12 mouse cellular contexts compared by ENCODE assay signal in the genomic region with DNA sequence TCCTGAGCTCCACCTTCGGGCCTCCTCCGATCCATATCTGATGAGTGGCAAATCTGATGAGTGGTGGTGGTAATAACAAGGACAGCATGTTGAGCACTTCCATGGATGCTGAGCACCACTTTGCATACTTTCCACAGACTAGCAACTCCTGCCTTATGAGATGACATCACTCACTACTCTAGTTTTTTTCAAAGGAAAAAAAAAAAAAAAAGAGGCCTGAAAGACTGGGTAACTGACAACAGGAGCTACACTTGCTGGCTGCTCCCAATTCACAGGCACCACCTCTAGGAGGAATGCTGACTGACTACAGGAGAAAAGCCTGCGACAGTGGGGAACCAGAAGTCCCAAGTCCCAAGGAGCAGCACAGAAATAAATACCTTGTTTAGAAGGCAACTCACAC. TPM values are rescaled to one million over a fixed set of nuclear protein-coding genes. Genes with fewer than 3 reads are reported as not detected.
A peak's percentile ranks its signal among the peaks of the same experiment; 100 is the strongest.
DNase-seq lines count a peak whose midpoint lies in the region; ATAC-seq lines count a peak whose summit lies in the region.
"Had no signal": no experiment of that assay in that cellular context is flagged by ENCODE, and none has a peak within 500 bp of the region (broad histone marks: within the 10 kb centered on the region; RNA-seq: fewer than 3 reads in every experiment).

No protein-coding gene starts in this region.

- H3K4me1 ChIP-seq in heart, embryonic 14.5 days (ENCODE audit: control insufficient read depth in 2 of 2, insufficient read depth in 2 of 2, low read length in 2 of 2), result peaks cover 22 to 53% of the 10 kb centered on the region in 2 experiments
- peaks cover 35% of the 10 kb centered on the region for H3K4me1 ChIP-seq in midbrain, embryonic 10.5 days
- H3K4me1 ChIP-seq in midbrain, embryonic 13.5 days (replicated peaks), result peaks cover 18% of the 10 kb centered on the region
- peaks cover 27% of the 10 kb centered on the region for H3K4me1 ChIP-seq in liver, embryonic 13.5 days (replicated peaks)
- H3K4me1 ChIP-seq in stomach, embryonic 16.5 days (ENCODE audit: control insufficient read depth, insufficient read depth, low read length), result peaks cover 34% of the 10 kb centered on the region

- peak overlapping the region; percentile 36 for H3K4me2 ChIP-seq in heart, embryonic 14.5 days (ENCODE audit: low read length)
- H3K4me2 ChIP-seq in midbrain, embryonic 13.5 days (replicated peaks), result no peak overlapping the region
- peak overlapping the region; percentile 24 for H3K4me2 ChIP-seq in liver, embryonic 13.5 days
- peak overlapping the region; percentile 23; the same call in 1 of the 2 replicates for H3K4me2 ChIP-seq in stomach, embryonic 16.5 days (ENCODE audit: low read depth, low read length)

- intact Hi-C loops in heart, postnatal 10 days (cut with DNase I), result no loop called here

- DNase-seq in heart, postnatal 10 days, result no peak
- no peak for DNase-seq in midbrain, embryonic 10.5 days (ENCODE audit: low spot score)
- DNase-seq in liver, embryonic 13.5 days, result no peak
- no peak for DNase-seq in right cerebral cortex, postnatal 10 days (ENCODE audit: low spot score in 2 of 2)
- DNase-seq in right cerebral cortex, postnatal 36 days (ENCODE audit: low spot score in 2 of 2), result no peak
- DNase-seq: cerebellum, adult 8-10 months; kidney, postnatal 25 days; thymus, postnatal 36 days had no signal

- no peaks in the 10 kb centered on the region for H3K27me3 ChIP-seq in heart, embryonic 14.5 days (ENCODE audit: control insufficient read depth, insufficient read depth, low read length)
- H3K27me3 ChIP-seq in midbrain, embryonic 10.5 days (ENCODE audit: low read depth, poor library complexity, severe bottlenecking), result no peaks in the 10 kb centered on the region
- H3K27me3 ChIP-seq in midbrain, embryonic 13.5 days, result no peaks in the 10 kb centered on the region
- H3K27me3 ChIP-seq in liver, embryonic 13.5 days, result no peaks in the 10 kb centered on the region
- H3K27me3 ChIP-seq in stomach, embryonic 16.5 days (ENCODE audit: control insufficient read depth, insufficient read depth, low read length), result no peaks in the 10 kb centered on the region

- H3K4me3 ChIP-seq in heart, embryonic 14.5 days (ENCODE audit: control insufficient read depth in 1 of 2, insufficient read depth in 1 of 2, low read depth in 1 of 2, low read length in 2 of 2), result no peak overlapping the region
- H3K4me3 ChIP-seq in midbrain, embryonic 10.5 days, result no peak overlapping the region
- no peak overlapping the region for H3K4me3 ChIP-seq in midbrain, embryonic 13.5 days (replicated peaks)
- H3K4me3 ChIP-seq in liver, embryonic 13.5 days (replicated peaks), result no peak overlapping the region
- no peak overlapping the region for H3K4me3 ChIP-seq in stomach, embryonic 16.5 days (replicated peaks; ENCODE audit: low read length)

- no peaks in the 10 kb centered on the region for H3K9me3 ChIP-seq in heart, embryonic 14.5 days (ENCODE audit: control insufficient read depth, low read length)
- no peaks in the 10 kb centered on the region for H3K9me3 ChIP-seq in midbrain, embryonic 10.5 days (replicated peaks)
- H3K9me3 ChIP-seq in midbrain, embryonic 13.5 days, result no peaks in the 10 kb centered on the region
- no peaks in the 10 kb centered on the region for H3K9me3 ChIP-seq in liver, embryonic 13.5 days (replicated peaks)
- no peaks in the 10 kb centered on the region for H3K9me3 ChIP-seq in stomach, embryonic 16.5 days (replicated peaks; ENCODE audit: control insufficient read depth, low read length)

- no peak for ATAC-seq in heart, embryonic 14.5 days (ENCODE audit: insufficient number of reproducible peaks, insufficient read depth, low FRiP score, low read depth)
- no peak for ATAC-seq in midbrain, embryonic 13.5 days
- no peak for ATAC-seq in liver, embryonic 13.5 days (ENCODE audit: low read depth)
- ATAC-seq in stomach, embryonic 16.5 days (ENCODE audit: insufficient read depth, low FRiP score), result no peak
- ATAC-seq: midbrain, embryonic 16.5 days had no signal

- H3K9ac ChIP-seq in heart, embryonic 14.5 days (ENCODE audit: low read length), result no peak overlapping the region
- H3K9ac ChIP-seq in midbrain, embryonic 13.5 days (replicated peaks), result no peak overlapping the region
- no peak overlapping the region for H3K9ac ChIP-seq in liver, embryonic 13.5 days
- H3K9ac ChIP-seq in stomach, embryonic 16.5 days (ENCODE audit: low read length), result no peak overlapping the region

- H3K27ac ChIP-seq in heart, embryonic 14.5 days (replicated peaks in 1 of 2; ENCODE audit: control insufficient read depth in 1 of 2, insufficient read depth in 1 of 2, low read depth in 2 of 2, low read length in 2 of 2), result peak overlapping the region; percentile 69 to 74
- 0 out of 2 replicates have a peak overlapping the region, but pooled peaks have one; percentile 28 for H3K27ac ChIP-seq in midbrain, embryonic 10.5 days (replicated peaks)
- H3K27ac ChIP-seq in midbrain, embryonic 13.5 days, result no peak overlapping the region
- no peak overlapping the region for H3K27ac ChIP-seq in liver, embryonic 13.5 days
- peak overlapping the region; percentile 72 for H3K27ac ChIP-seq in stomach, embryonic 16.5 days (ENCODE audit: low read length)

- WGBS in heart, embryonic 14.5 days, result 21% methylated on average over 3 of the region's 3 CpGs
- WGBS in midbrain, embryonic 10.5 days, result 77% methylated on average over 3 of the region's 3 CpGs
- 58% methylated on average over 3 of the region's 3 CpGs for WGBS in midbrain, embryonic 13.5 days
- 58% methylated on average over 3 of the region's 3 CpGs for WGBS in liver, embryonic 13.5 days (ENCODE audit: insufficient replicate concordance)
- WGBS in stomach, embryonic 16.5 days, result 28% methylated on average over 3 of the region's 3 CpGs

- no peaks in the 10 kb centered on the region for H3K36me3 ChIP-seq in heart, embryonic 14.5 days (ENCODE audit: control insufficient read depth, insufficient read depth, low read length)
- H3K36me3 ChIP-seq in midbrain, embryonic 10.5 days, result no peaks in the 10 kb centered on the region
- no peaks in the 10 kb centered on the region for H3K36me3 ChIP-seq in midbrain, embryonic 13.5 days
- H3K36me3 ChIP-seq in liver, embryonic 13.5 days, result no peaks in the 10 kb centered on the region
- H3K36me3 ChIP-seq in stomach, embryonic 16.5 days (ENCODE audit: control insufficient read depth, insufficient read depth, low read length), result no peaks in the 10 kb centered on the region

RNA-seq across cellular contexts. Expression of gene Magi1, which starts 52.8 kb away (rescaled TPM):
- 7.6 and 7.9 TPM in 2 replicates for polyA plus RNA-seq in heart, embryonic 14.5 days (2014; fragmentation: Nextera tagmentation; extraction: Ambion mirVana)
- total RNA-seq in heart, postnatal 10 days (2021), result 10 to 100 TPM; 28.5 to 28.7 TPM
- 19.4 and 29.7 TPM in 2 replicates for polyA plus RNA-seq in midbrain, embryonic 10.5 days (2016; fragmentation: Nextera tagmentation; extraction: Ambion mirVana)
- 39.2 and 39.4 TPM in 2 replicates for polyA plus RNA-seq in midbrain, embryonic 13.5 days (2015; fragmentation: Nextera tagmentation; extraction: Ambion mirVana)
- polyA plus RNA-seq in liver, embryonic 13.5 days (2015; fragmentation: Nextera tagmentation; extraction: Ambion mirVana), result 1.2 and 1.3 TPM in 2 replicates
- 8.7 and 8.9 TPM in 2 replicates for polyA plus RNA-seq in stomach, embryonic 16.5 days (2015; fragmentation: Nextera tagmentation; extraction: Ambion mirVana)

Comparison
In these comparisons a context has a peak if more than half of its experiments do, and no peak if none do; other contexts are left out.
1. H3K27ac ChIP-seq: peak in heart, embryonic 14.5 days (2 of 2), midbrain, embryonic 10.5 days (single experiment) and stomach, embryonic 16.5 days (single experiment); none in midbrain, embryonic 13.5 days (single experiment) and liver, embryonic 13.5 days (single experiment).